Mouse (Mus musculus): ENCODE measurements around the gene Bcl2l13. TPM values are rescaled to one million over a fixed set of nuclear protein-coding genes. Genes with fewer than 3 reads are reported as not detected.
"Not testable (repeated sequence)": the region's sequence is repeated elsewhere in the genome, so short reads cannot be mapped to it uniquely, and the experiment has no call there.

Bcl2l13 gene
- polyA plus RNA-seq, 1 experiment from 2014 or later = 25.7 TPM

DNA sequence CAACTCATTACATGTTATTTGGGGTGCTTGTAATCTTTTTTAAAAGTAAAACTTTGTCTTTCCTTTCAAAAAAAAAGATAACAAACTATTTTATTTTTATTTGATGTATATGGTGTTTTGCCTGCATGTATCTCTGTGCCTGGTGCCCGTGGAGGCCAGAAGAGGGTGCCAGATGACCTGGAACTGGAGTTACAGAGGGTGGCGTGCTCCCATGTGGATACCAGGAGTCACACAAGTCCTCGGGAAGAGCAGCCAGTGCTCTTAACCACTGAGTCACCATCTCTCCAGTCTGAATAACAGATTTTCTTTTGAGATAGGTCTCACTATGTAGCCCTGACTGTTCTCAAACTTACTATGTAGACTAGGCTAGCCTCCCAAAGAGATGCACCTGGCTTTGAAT is 73.5 kb downstream of the Bcl2l13 start:
- Histone ChIP-seq H3K36me3 (no peaks in the 10 kb centered on the region), H3K4me1 (replicated peaks) (peaks cover 10% of the 10 kb centered on the region), H3K4me3 (replicated peaks) (no peak overlapping the region), H3K27me3 (replicated peaks) (no peaks in the 10 kb centered on the region), H3K9ac (no peak overlapping the region), H3K4me2 (replicated peaks) (no peak overlapping the region), H3K27ac (no peak overlapping the region), H3K9me3 (no peaks in the 10 kb centered on the region)
- no peak for ATAC-seq
- 84% methylated on average over 3 of the region's 3 CpGs for WGBS

DNA sequence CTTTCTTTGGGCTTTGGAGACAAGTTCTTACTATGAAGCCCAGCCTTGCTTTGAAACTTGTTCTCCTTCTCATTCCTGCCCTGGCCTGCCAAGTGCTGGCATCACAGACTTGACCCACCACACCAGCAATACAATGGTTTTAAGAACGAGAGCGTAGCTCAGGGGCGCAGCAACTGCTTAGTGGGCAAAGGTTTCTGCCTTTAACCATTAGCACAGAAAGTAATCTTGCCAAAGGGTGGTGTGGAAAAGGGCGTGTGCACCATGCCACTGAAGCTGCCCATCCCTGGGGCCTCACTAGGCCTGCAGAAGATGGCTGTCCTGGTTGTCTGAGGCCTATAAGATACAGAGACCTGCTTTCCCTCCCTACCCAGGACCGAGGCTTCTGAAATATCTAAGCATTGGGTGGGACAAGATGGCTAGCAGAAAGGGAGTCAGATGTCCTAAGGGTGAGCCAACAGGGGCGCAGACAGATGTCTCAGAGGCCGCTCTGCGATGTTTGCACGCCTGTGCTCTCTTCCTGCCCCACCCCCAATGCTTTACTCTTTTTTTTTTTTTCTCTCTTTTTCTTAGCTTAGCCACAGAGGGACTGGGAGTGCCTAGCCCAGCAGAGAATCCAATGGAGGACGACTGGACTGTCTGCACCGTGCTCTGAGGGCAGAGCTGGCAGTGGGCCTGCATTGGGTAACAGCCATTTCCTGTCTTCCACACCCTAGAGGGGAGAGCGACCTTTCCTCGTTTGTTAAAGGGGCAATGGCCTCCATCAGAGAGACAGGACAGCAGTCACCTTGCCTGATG is 75.4 kb downstream of the Bcl2l13 start:
- H3K9ac ChIP-seq = no peak overlapping the region
- no peaks in the 10 kb centered on the region for H3K9me3 ChIP-seq
- no peak overlapping the region for H3K4me2 ChIP-seq (replicated peaks)
- WGBS = 69% methylated on average over 13 of the region's 13 CpGs
- H3K27me3 ChIP-seq (replicated peaks) = no peaks in the 10 kb centered on the region
- H3K4me3 ChIP-seq (replicated peaks) = no peak overlapping the region
- no peak overlapping the region for H3K27ac ChIP-seq
- H3K36me3 ChIP-seq = no peaks in the 10 kb centered on the region
- no peak for ATAC-seq
- H3K4me1 ChIP-seq (replicated peaks) = peaks cover 21% of the 10 kb centered on the region

DNA sequence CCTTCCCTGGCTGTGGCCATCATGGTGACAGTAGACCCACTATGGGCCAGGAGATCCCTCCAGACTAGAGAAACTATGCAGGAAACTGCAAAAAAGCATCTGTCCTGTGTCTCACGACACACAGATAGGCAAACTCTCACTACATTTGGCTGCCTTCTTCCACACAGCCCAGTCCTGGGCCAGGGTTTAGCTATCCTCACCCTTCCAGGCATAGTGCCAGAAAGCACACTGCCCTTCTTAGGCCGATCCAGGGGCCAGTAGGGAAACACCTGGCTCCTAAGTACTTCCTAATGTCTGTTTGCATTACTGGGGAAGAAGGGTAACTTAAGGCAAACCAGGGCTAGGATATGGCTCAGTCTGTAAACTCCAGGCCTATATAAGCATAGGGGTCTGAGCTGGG is 76.9 kb downstream of the Bcl2l13 start:
- no peak overlapping the region for H3K27ac ChIP-seq
- no peaks in the 10 kb centered on the region for H3K27me3 ChIP-seq (replicated peaks)
- no peaks in the 10 kb centered on the region for H3K9me3 ChIP-seq
- WGBS = 41% methylated on average over 2 of the region's 2 CpGs
- no peaks in the 10 kb centered on the region for H3K36me3 ChIP-seq
- peaks cover 21% of the 10 kb centered on the region for H3K4me1 ChIP-seq (replicated peaks)
- no peak overlapping the region for H3K4me3 ChIP-seq (replicated peaks)
- H3K4me2 ChIP-seq (replicated peaks) = no peak overlapping the region
- H3K9ac ChIP-seq = no peak overlapping the region
- ATAC-seq = no peak

DNA sequence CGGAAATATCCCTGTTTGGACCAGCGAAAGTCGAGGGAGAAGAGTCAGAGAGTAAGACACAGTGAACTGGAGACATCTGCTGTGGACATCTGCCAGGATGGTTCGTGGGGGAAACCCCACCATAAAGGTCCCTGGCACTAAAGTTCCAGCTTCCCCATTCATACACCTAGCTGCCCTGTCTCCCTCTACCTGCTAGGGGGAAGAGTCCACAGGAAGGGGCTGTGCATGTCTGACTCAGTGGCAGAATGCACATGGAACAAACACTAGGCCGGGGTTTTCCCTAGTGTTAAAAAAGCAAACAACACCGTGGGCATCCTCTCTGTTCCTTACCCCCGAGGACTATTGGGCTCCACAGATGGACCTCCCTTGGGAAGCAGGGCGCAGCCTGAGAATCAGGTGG is 77.8 kb downstream of the Bcl2l13 start:
- no peak overlapping the region for H3K9ac ChIP-seq
- peaks cover 21% of the 10 kb centered on the region for H3K4me1 ChIP-seq (replicated peaks)
- ATAC-seq = no peak
- no peak overlapping the region for H3K27ac ChIP-seq
- no peaks in the 10 kb centered on the region for H3K36me3 ChIP-seq
- WGBS = 83% methylated on average over 8 of the region's 8 CpGs
- no peaks in the 10 kb centered on the region for H3K27me3 ChIP-seq (replicated peaks)
- H3K4me2 ChIP-seq (replicated peaks) = no peak overlapping the region
- no peaks in the 10 kb centered on the region for H3K9me3 ChIP-seq
- H3K4me3 ChIP-seq (replicated peaks) = no peak overlapping the region

DNA sequence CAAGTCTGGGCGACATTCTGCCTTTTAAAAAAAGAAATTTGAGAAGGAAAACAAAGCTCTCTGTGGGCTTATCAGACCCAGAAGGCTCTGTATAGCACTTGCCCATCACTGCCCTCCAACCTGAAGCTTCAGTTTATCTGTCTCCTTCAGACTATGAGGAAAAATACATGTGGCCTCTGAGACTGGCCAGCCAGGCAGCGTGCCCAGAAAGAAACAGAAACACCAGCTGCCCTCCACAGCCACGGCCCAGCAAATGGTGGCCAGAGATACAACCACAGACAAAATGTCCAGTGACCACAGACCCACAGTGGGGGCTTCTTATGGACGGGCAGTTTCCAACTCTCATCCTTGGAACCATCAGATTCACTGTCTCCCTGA is 78.5 kb downstream of the Bcl2l13 start:
- Histone ChIP-seq H3K27ac (no peak overlapping the region), H3K4me1 (replicated peaks) (peaks cover 21% of the 10 kb centered on the region), H3K9ac (no peak overlapping the region), H3K36me3 (no peaks in the 10 kb centered on the region), H3K9me3 (no peaks in the 10 kb centered on the region), H3K4me3 (replicated peaks) (no peak overlapping the region), H3K4me2 (replicated peaks) (no peak overlapping the region), H3K27me3 (replicated peaks) (no peaks in the 10 kb centered on the region)
- WGBS = 78% methylated on average over 4 of the region's 4 CpGs
- no peak for ATAC-seq

DNA sequence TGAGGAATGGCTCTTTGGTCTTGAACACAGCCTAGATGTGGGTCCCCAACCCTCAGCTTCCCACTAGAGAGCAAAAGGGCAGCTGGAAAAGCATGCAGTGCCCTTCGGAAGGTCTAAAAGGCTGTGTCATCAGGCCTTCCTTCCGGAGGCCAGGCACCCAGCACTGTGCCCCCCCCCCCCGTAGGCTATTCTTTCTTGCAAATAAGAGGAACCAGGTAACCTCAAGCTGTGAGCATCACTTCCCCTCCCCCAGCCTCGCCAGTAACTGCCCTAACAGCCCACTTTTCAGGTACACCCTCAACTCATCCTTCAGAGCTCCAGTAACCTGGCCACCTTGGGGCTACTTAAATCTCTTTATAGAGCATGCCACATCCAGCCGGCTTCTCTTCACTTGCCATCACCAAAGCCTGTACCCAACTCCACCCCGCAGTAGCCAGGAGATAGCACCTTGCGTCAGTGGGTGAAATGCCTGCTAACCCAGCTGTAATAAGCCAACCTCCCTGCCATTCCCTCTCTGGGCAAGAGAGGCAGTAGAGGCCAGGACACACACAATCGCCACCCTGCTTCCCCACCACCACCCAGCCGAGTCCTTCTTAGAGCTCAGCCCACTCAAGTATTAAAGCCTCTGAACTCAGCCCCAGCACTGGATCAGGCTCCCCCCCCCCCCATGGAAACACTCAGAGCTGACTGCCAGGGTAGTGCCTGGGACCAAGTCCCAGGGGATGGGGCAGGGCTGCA is 79.1 kb downstream of the Bcl2l13 start:
- Histone ChIP-seq H3K4me3 (replicated peaks) (no peak overlapping the region), H3K9ac (no peak overlapping the region), H3K27ac (no peak overlapping the region), H3K9me3 (no peaks in the 10 kb centered on the region), H3K36me3 (no peaks in the 10 kb centered on the region), H3K27me3 (replicated peaks) (no peaks in the 10 kb centered on the region), H3K4me2 (replicated peaks) (peak overlapping the region; percentile 96), H3K4me1 (replicated peaks) (peaks cover 21% of the 10 kb centered on the region)
- 43% methylated on average over 9 of the region's 9 CpGs for WGBS
- ATAC-seq = 0 out of 2 replicates have a peak, but pooled peaks have one; percentile 7

DNA sequence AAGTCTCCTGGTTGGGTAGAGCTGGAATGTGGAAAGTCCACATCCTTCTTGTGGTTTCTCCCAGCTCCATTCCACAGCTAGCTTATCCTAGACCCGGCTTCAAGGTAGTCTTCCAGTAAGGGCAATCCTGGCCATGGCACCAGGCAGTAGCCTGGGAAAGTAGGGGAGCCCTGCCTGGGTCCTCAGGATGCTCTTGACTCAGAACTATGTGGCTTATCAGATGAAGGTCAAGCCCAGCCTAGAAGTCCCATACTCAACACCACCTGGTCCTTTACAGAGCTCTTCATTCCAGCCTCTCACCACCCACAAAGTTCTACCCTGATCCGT is 79.6 kb downstream of the Bcl2l13 start:
- H3K9me3 ChIP-seq = no peaks in the 10 kb centered on the region
- H3K27me3 ChIP-seq (replicated peaks) = no peaks in the 10 kb centered on the region
- 39% methylated on average over 2 of the region's 2 CpGs for WGBS
- H3K4me1 ChIP-seq (replicated peaks) = peaks cover 21% of the 10 kb centered on the region
- H3K9ac ChIP-seq = no peak overlapping the region
- no peaks in the 10 kb centered on the region for H3K36me3 ChIP-seq
- H3K4me2 ChIP-seq (replicated peaks) = peak overlapping the region; percentile 96
- no peak overlapping the region for H3K27ac ChIP-seq
- H3K4me3 ChIP-seq (replicated peaks) = peak overlapping the region; percentile 67
- no peak for ATAC-seq

DNA sequence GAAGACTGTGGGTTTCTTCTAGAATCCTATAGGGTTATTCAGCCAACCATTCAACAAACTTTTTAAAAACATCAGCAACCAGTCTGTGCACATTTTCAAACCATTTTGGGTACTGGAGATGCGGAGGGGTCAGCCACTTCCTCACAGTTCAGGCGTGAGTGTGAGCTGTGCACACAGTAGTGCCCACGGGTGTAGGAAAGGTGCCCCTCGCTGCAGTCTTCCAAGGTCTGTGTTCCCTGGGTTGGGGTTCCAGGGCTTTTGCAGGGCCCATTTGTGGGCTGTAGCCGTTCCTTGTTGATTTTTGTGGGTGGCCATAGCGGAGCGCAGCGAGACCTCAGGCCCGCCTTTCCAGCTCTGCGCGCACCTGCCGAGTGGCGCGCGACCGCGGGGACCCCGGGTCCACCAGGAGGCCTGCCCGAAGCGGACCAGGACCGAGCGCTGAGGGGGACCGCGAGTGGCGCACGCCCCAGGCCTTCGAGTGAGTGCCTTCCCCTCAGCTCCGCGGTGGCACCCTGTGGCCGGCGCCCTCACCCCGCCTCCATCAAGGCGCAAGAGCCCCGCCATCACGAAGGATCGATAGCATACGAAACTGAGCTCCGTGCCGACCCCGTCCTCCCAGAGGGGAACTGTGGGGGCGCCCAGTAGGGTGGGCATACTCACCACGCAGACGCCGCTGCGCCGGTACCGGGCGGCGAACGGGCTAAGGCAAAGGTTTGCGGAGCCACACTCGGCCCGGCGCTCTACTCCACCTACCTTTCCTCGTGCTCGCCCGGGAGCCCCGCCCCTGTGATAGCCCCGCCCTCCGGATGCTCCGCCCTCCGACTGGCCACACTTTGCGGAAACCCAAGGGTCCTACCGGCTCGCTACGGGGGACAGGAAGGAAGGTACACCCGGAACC is 80.3 kb downstream of the Bcl2l13 start, which contains the start of gene Bid:
TSS of gene Bid (minus strand) at position 780 of the 898 bp plus-strand sequence.
- WGBS = 1% methylated on average over 59 of the region's 67 CpGs
- H3K36me3 ChIP-seq = no peaks in the 10 kb centered on the region

DNA sequence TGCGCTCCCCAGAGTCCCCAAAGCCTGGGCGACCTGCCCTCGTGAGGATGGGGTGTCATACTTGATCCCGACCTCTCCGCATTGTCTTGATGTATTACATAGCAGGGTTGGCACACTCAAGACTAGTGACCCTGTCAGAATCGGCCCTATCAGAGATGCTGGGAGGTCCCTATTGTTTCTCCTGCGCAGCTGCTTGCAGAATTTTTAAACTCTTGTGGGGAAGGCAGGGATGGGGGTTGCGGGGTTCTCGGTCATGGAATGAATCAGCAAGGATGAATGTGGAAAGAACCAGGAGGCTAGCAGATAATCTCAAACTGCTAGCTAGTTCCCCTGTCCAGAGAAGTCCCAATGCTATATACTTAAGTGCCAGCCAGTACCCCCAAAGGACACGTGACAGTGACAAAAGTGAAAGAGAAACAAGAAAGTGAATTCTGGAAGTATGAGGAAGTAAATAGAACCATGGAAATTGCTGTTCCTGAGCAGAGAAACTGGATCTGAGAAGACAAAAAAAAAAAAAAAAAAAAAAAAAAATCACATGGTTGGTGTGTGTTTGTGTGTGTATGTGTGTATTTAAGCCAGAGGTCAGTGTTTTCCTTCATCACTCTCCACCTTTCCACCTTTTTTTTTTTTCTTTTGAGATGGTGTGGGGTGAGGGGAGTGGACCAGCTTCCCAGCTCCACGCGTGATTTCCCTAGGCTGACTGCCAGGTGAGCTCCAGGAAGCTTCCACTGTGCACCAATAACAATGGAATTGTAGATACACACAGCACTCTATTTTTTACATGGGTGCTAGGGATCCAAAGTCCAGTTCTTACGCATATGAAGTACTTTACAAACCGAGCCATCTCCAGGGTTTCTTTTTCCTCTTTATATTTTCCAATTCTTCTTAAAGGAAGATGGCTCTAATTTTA is 81.2 kb downstream of the Bcl2l13 start:
- Histone ChIP-seq H3K27ac (peak overlapping the region; percentile 56; the same call in 1 of the 2 replicates), H3K4me3 (replicated peaks) (peak overlapping the region; percentile 67), H3K4me2 (replicated peaks) (peak overlapping the region; percentile 96), H3K4me1 (replicated peaks) (peaks cover 11% of the 10 kb centered on the region)
- 23% methylated on average over 11 of the region's 14 CpGs for WGBS
- H3K27me3 ChIP-seq (replicated peaks); H3K36me3 ChIP-seq; H3K9me3 ChIP-seq; H3K9ac ChIP-seq: not testable (repeated sequence)
- ATAC-seq = peak; percentile 62

More for the DNA sequence above, 80.3 kb downstream of the Bcl2l13 start, which contains the start of gene Bid:
- H3K4me1 ChIP-seq (replicated peaks) = peaks cover 19% of the 10 kb centered on the region
- ATAC-seq = peak; percentile 96
- H3K27ac ChIP-seq = peak within 1 kb of the TSS; percentile 56; the same call in 1 of the 2 replicates
- H3K9ac ChIP-seq = peak within 1 kb of the TSS; percentile 53
- no peaks in the 10 kb centered on the region for H3K9me3 ChIP-seq
- no peaks in the 10 kb centered on the region for H3K27me3 ChIP-seq (replicated peaks)
- H3K4me3 ChIP-seq (replicated peaks) = peak within 1 kb of the TSS; percentile 67
- peak within 1 kb of the TSS; percentile 96 for H3K4me2 ChIP-seq (replicated peaks)

DNA sequence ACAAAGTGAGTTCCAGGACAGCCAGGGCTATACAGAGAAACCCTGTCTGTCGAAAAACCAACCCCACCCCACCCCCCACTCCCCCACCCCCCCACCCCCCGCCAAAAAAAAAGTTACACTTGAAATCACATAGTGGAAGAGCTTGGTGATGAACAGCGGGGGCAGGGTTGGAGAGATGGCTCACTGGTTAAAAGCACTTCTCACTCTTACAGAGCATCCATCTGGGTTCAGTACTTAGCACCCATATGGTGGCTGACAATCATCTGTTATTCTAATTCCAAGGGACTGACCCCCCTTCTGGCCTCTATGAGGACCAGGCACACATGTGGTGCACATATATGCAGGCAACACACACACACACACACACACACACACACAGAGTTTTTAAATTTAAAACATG is 82.0 kb downstream of the Bcl2l13 start:
- Histone ChIP-seq H3K27ac (no peak overlapping the region), H3K9ac (no peak overlapping the region), H3K27me3 (replicated peaks) (no peaks in the 10 kb centered on the region), H3K4me3 (replicated peaks) (no peak overlapping the region), H3K4me1 (replicated peaks) (peaks cover 11% of the 10 kb centered on the region), H3K36me3 (no peaks in the 10 kb centered on the region), H3K4me2 (replicated peaks) (no peak overlapping the region), H3K9me3 (no peaks in the 10 kb centered on the region)
- ATAC-seq = no peak
- WGBS = 49% methylated on average over 3 of the region's 3 CpGs

DNA sequence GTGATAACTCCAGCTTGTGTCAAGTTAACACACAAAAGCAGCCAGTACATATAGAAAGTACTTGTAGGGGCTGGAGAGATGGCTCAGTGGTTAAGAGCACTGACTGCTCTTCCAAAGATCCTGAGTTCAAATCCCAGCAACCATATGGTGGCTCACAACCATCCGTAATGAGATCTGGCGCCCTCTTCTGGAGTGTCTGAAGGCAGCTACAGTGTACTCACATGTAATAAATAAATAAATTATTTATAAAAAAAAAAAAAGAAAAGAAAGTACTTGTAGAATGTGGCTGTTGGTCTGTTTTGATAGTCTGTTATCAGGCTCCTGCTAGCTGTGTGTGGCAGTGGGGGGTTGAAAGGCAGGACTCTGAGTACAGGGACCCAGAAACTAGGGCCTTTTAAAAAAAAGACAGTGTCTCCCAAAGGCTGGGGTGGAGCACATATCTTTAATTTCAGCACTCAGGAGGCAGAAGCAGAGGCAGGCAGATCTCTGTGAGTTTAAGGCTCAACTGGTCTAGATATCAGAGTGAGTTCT is 88.8 kb downstream of the Bcl2l13 start:
- not testable (repeated sequence) for H3K4me2 ChIP-seq (replicated peaks); H3K36me3 ChIP-seq; H3K4me3 ChIP-seq (replicated peaks); H3K27me3 ChIP-seq (replicated peaks); ATAC-seq; H3K9me3 ChIP-seq; H3K4me1 ChIP-seq (replicated peaks); H3K27ac ChIP-seq; H3K9ac ChIP-seq
- WGBS = 75% methylated on average over 2 of the region's 2 CpGs

All from intestine, embryonic 15.5 days (tissue).